ENCODE assay signal across 8 mouse cellular contexts in genomic region chr4:126110374-126111152, GRCm38 (mm10). TPM values are rescaled to one million over a fixed set of nuclear protein-coding genes. Genes with fewer than 3 reads are reported as not detected.
A peak's percentile ranks its signal among the peaks of the same experiment; 100 is the strongest.
DNase-seq lines count a peak whose midpoint lies in the region; ATAC-seq and TF ChIP-seq lines count a peak whose summit lies in the region.

No protein-coding gene starts in this region.

- no peaks in the 10 kb centered on the region for H3K36me3 ChIP-seq in intestine, embryonic 15.5 days
- H3K36me3 ChIP-seq in midbrain, embryonic 10.5 days = no peaks in the 10 kb centered on the region
- H3K36me3 ChIP-seq in small intestine, adult 2 months (ENCODE audit: control insufficient read depth, insufficient read depth, low read length) = peaks cover 3% of the 10 kb centered on the region; the same call in 1 of the 2 replicates

- DNase-seq in R1 (ENCODE audit: low read depth, low spot score) = peak; percentile 76
- DNase-seq in cerebellum, postnatal 14 days = peak; percentile 60 to 67
- peak; percentile 77 to 88 for DNase-seq in gastrocnemius, postnatal 36 days
- peak; percentile 85 for DNase-seq in left cerebral cortex, postnatal 36 days (ENCODE audit: low spot score in 2 of 2)
- DNase-seq in midbrain, embryonic 10.5 days (ENCODE audit: low spot score) = peak; percentile 27

- no peak overlapping the region for H3K4me3 ChIP-seq in intestine, embryonic 15.5 days (replicated peaks)
- peak overlapping the region; percentile 30 for H3K4me3 ChIP-seq in midbrain, embryonic 10.5 days
- H3K4me3 ChIP-seq in small intestine, adult 2 months (ENCODE audit: low read depth, low read length) = peak overlapping the region; percentile 1; the same call in 1 of the 2 replicates

- H3K4me2 ChIP-seq in intestine, embryonic 15.5 days (replicated peaks) = peak overlapping the region; percentile 43

- H3K9me3 ChIP-seq in intestine, embryonic 15.5 days = no peaks in the 10 kb centered on the region
- no peaks in the 10 kb centered on the region for H3K9me3 ChIP-seq in midbrain, embryonic 10.5 days (replicated peaks)

- intact Hi-C loops in gastrocnemius, postnatal 36 days (cut with DNase I) = no loop called here
- intact Hi-C loops in left cerebral cortex, postnatal 36 days (cut with DNase I) = no loop called here

- TF ChIP-seq POLR2A in small intestine, adult 2 months (IDR thresholded peaks at IDR 0.05; ENCODE audit: low read depth, low read length) = no peak

- peaks cover 45% of the 10 kb centered on the region for H3K4me1 ChIP-seq in intestine, embryonic 15.5 days (replicated peaks)
- H3K4me1 ChIP-seq in midbrain, embryonic 10.5 days = peaks cover 55% of the 10 kb centered on the region
- peaks cover 33% of the 10 kb centered on the region for H3K4me1 ChIP-seq in small intestine, adult 2 months (ENCODE audit: control insufficient read depth, insufficient read depth, insufficient read length, low read length)

- ATAC-seq in intestine, embryonic 15.5 days = peak; percentile 83
- no peak for ATAC-seq in erythroblast, adult 5-6 weeks (replicated peaks; ENCODE audit: low FRiP score, poor library complexity, severe bottlenecking)

- peak; percentile 22; the same call in 1 of the 2 replicates for TF ChIP-seq CTCF in small intestine, adult 2 months (IDR thresholded peaks at IDR 0.05; ENCODE audit: extremely low read depth, insufficient read length, insufficient replicate concordance, low read depth, low read length)

- peak overlapping the region; percentile 88 for H3K27ac ChIP-seq in intestine, embryonic 15.5 days
- peak overlapping the region; percentile 75 for H3K27ac ChIP-seq in midbrain, embryonic 10.5 days (replicated peaks)
- peak overlapping the region; percentile 91 for H3K27ac ChIP-seq in small intestine, adult 2 months (ENCODE audit: insufficient read depth, low read depth, low read length)

- no peaks in the 10 kb centered on the region for H3K27me3 ChIP-seq in intestine, embryonic 15.5 days (replicated peaks)
- H3K27me3 ChIP-seq in midbrain, embryonic 10.5 days (ENCODE audit: low read depth, poor library complexity, severe bottlenecking) = no peaks in the 10 kb centered on the region
- H3K27me3 ChIP-seq in small intestine, adult 2 months (ENCODE audit: control insufficient read depth, insufficient read depth, low read length) = no peaks in the 10 kb centered on the region

- peak overlapping the region; percentile 10; the same call in 1 of the 2 replicates for H3K9ac ChIP-seq in intestine, embryonic 15.5 days

- 17% methylated on average over 12 of the region's 12 CpGs for WGBS in intestine, embryonic 15.5 days
- 15% methylated on average over 12 of the region's 12 CpGs for WGBS in midbrain, embryonic 10.5 days
- WGBS in small intestine, adult 2 months = 19% methylated on average over 12 of the region's 12 CpGs

RNA-seq across cellular contexts. Expression of gene Stk40, which starts 6.8 kb away (rescaled TPM):
- 10 to 100 TPM; 74.6 to 80.1 TPM for total RNA-seq in gastrocnemius, postnatal 36 days (2021)
- polyA plus RNA-seq in intestine, embryonic 15.5 days (2015; fragmentation: Nextera tagmentation; extraction: Ambion mirVana) = 29.5 and 32.1 TPM in 2 replicates
- 10 to 100 TPM; 27.4 to 30.4 TPM for total RNA-seq in left cerebral cortex, postnatal 36 days (2021)
- polyA plus RNA-seq in midbrain, embryonic 10.5 days (2016; fragmentation: Nextera tagmentation; extraction: Ambion mirVana) = 45.0 and 48.9 TPM in 2 replicates
- 14.5 and 24.0 TPM in 2 replicates for polyA plus RNA-seq in small intestine, adult 2 months (2012; rRNA removed)
- total RNA-seq in erythroblast, adult 5-6 weeks (2015; ENCODE audit: low replicate concordance) = 3.8 and 4.0 TPM in 2 replicates
- 4.2 TPM in 2 replicates for total RNA-seq in erythroblast, adult 5-6 weeks (2017; ENCODE audit: low replicate concordance)

RNA-seq across cellular contexts. Expression of gene Lsm10, which starts 14.1 kb away (rescaled TPM):
- total RNA-seq in gastrocnemius, postnatal 36 days (2021) = 1 to 10 TPM; 5.8 to 7.6 TPM
- polyA plus RNA-seq in intestine, embryonic 15.5 days (2015; fragmentation: Nextera tagmentation; extraction: Ambion mirVana) = 55.3 TPM in 2 replicates
- 10 to 100 TPM; 13.0 to 14.5 TPM for total RNA-seq in left cerebral cortex, postnatal 36 days (2021)
- 48.6 and 49.1 TPM in 2 replicates for polyA plus RNA-seq in midbrain, embryonic 10.5 days (2016; fragmentation: Nextera tagmentation; extraction: Ambion mirVana)
- polyA plus RNA-seq in small intestine, adult 2 months (2012; rRNA removed) = 10.7 and 13.3 TPM in 2 replicates
- 5.6 and 14.0 TPM in 2 replicates for total RNA-seq in erythroblast, adult 5-6 weeks (2015; ENCODE audit: low replicate concordance)
- total RNA-seq in erythroblast, adult 5-6 weeks (2017; ENCODE audit: low replicate concordance) = 2.0 and 6.5 TPM in 2 replicates

RNA-seq across cellular contexts. Expression of gene Eva1b, which starts 37.0 kb away (rescaled TPM):
- total RNA-seq in gastrocnemius, postnatal 36 days (2021) = 1 to 10 TPM; 5.5 to 6.8 TPM
- 41.8 and 44.6 TPM in 2 replicates for polyA plus RNA-seq in intestine, embryonic 15.5 days (2015; fragmentation: Nextera tagmentation; extraction: Ambion mirVana)
- 1 to 10 TPM; 3.0 to 3.8 TPM for total RNA-seq in left cerebral cortex, postnatal 36 days (2021)
- 22.1 and 25.0 TPM in 2 replicates for polyA plus RNA-seq in midbrain, embryonic 10.5 days (2016; fragmentation: Nextera tagmentation; extraction: Ambion mirVana)
- polyA plus RNA-seq in small intestine, adult 2 months (2012; rRNA removed) = 45.0 and 54.3 TPM in 2 replicates
- total RNA-seq in erythroblast, adult 5-6 weeks (2015; ENCODE audit: low replicate concordance) = not detected in 2 replicates
- total RNA-seq in erythroblast, adult 5-6 weeks (2017; ENCODE audit: low replicate concordance) = not detected in 2 replicates

RNA-seq across cellular contexts. Expression of gene Oscp1, which starts 52.2 kb away (rescaled TPM):
- 1 to 10 TPM; 1.2 to 2.5 TPM for total RNA-seq in gastrocnemius, postnatal 36 days (2021)
- 8.9 and 11.0 TPM in 2 replicates for polyA plus RNA-seq in intestine, embryonic 15.5 days (2015; fragmentation: Nextera tagmentation; extraction: Ambion mirVana)
- 10 to 100 TPM; 51.3 to 57.3 TPM for total RNA-seq in left cerebral cortex, postnatal 36 days (2021)
- polyA plus RNA-seq in midbrain, embryonic 10.5 days (2016; fragmentation: Nextera tagmentation; extraction: Ambion mirVana) = 33.2 and 34.7 TPM in 2 replicates
- 0.37 and 1.6 TPM in 2 replicates for polyA plus RNA-seq in small intestine, adult 2 months (2012; rRNA removed)
- 1.2 and 3.3 TPM in 2 replicates for total RNA-seq in erythroblast, adult 5-6 weeks (2015; ENCODE audit: low replicate concordance)
- total RNA-seq in erythroblast, adult 5-6 weeks (2017; ENCODE audit: low replicate concordance) = 2.0 and 5.8 TPM in 2 replicates

RNA-seq across cellular contexts. Expression of gene Sh3d21, which starts 52.7 kb away (rescaled TPM):
- total RNA-seq in gastrocnemius, postnatal 36 days (2021) = 1 to 10 TPM in 1 of 2 experiments, under 1 TPM in 1; 0.71 to 1.3 TPM
- polyA plus RNA-seq in intestine, embryonic 15.5 days (2015; fragmentation: Nextera tagmentation; extraction: Ambion mirVana) = 12.8 and 12.9 TPM in 2 replicates
- under 1 TPM; 0.76 to 0.77 TPM for total RNA-seq in left cerebral cortex, postnatal 36 days (2021)
- 0.79 and 1.3 TPM in 2 replicates for polyA plus RNA-seq in midbrain, embryonic 10.5 days (2016; fragmentation: Nextera tagmentation; extraction: Ambion mirVana)
- 5.2 and 6.5 TPM in 2 replicates for polyA plus RNA-seq in small intestine, adult 2 months (2012; rRNA removed)
- total RNA-seq in erythroblast, adult 5-6 weeks (2015; ENCODE audit: low replicate concordance) = not detected in 2 replicates
- total RNA-seq in erythroblast, adult 5-6 weeks (2017; ENCODE audit: low replicate concordance) = 0.09 and 0.70 TPM in 2 replicates

Comparison
In these comparisons a context has a peak if more than half of its experiments do, and no peak if none do; other contexts are left out.
1. DNase-seq: peak in every context shown above with its lines; median percentile 85 in left cerebral cortex, postnatal 36 days; 82 in gastrocnemius, postnatal 36 days; 76 in R1; 64 in cerebellum, postnatal 14 days; 27 in midbrain, embryonic 10.5 days.
2. RNA of gene Stk40, which starts 6.8 kb away (total RNA-seq): 74.6 to 80.1 TPM in gastrocnemius, postnatal 36 days and 27.4 to 30.4 TPM in left cerebral cortex, postnatal 36 days; 3.8 to 4.2 TPM in erythroblast, adult 5-6 weeks; every median in the first group is over 4 times any median in the second.
3. RNA of gene Eva1b, which starts 37.0 kb away (total RNA-seq): 5.5 to 6.8 TPM in gastrocnemius, postnatal 36 days and 3.0 to 3.8 TPM in left cerebral cortex, postnatal 36 days; not detected in erythroblast, adult 5-6 weeks; every median in the first group is over 4 times any median in the second.
4. Peak in every context shown above with its lines, with median percentiles within 50 percentile points of each other: H3K27ac ChIP-seq.